ENCODE assay signal across 26 mouse cellular contexts in genomic region chr17:28216791-28217190, GRCm38 (mm10). TPM values are rescaled to one million over a fixed set of nuclear protein-coding genes. Genes with fewer than 3 reads are reported as not detected.
DNase-seq lines count a peak whose midpoint lies in the region; ATAC-seq and TF ChIP-seq lines count a peak whose summit lies in the region.
"Had no signal": no experiment of that assay in that cellular context is flagged by ENCODE, and none has a peak within 500 bp of the region (broad histone marks: within the 10 kb centered on the region; RNA-seq: fewer than 3 reads in every experiment).

No protein-coding gene starts in this region.

- peaks cover 86% of the 10 kb centered on the region for H3K4me1 ChIP-seq in megakaryocyte, embryonic 14.5 days
- H3K4me1 ChIP-seq in ES-Bruce4 (ENCODE audit: control insufficient read depth, insufficient read depth, low read length): peaks cover 7% of the 10 kb centered on the region

- no peaks in the 10 kb centered on the region for H3K27me3 ChIP-seq in megakaryocyte, embryonic 14.5 days (replicated peaks)
- no peaks in the 10 kb centered on the region for H3K27me3 ChIP-seq in ES-Bruce4 (ENCODE audit: control insufficient read depth, insufficient read depth, low read length, poor library complexity, severe bottlenecking)
- H3K27me3 ChIP-seq: Patski had no signal

- no peak overlapping the region for H3K9ac ChIP-seq in ES-Bruce4 (ENCODE audit: low read depth, poor library complexity, severe bottlenecking)
- H3K9ac ChIP-seq: embryonic facial prominence, embryonic 12.5 days; hindbrain, embryonic 14.5 days; kidney, embryonic 15.5 days had no signal

- peaks cover 83% of the 10 kb centered on the region for H3K36me3 ChIP-seq in megakaryocyte, embryonic 14.5 days (replicated peaks; ENCODE audit: low read length)
- no peaks in the 10 kb centered on the region for H3K36me3 ChIP-seq in ES-Bruce4 (ENCODE audit: control insufficient read depth, insufficient read depth, low read length, poor library complexity, severe bottlenecking)
- H3K36me3 ChIP-seq: embryonic facial prominence, embryonic 12.5 days; kidney, embryonic 15.5 days had no signal

- no peaks in the 10 kb centered on the region for H3K9me3 ChIP-seq in megakaryocyte, embryonic 14.5 days
- no peaks in the 10 kb centered on the region for H3K9me3 ChIP-seq in ES-Bruce4 (replicated peaks; ENCODE audit: control insufficient read depth, insufficient read depth, low read length, poor library complexity, severe bottlenecking)
- H3K9me3 ChIP-seq: embryonic facial prominence, embryonic 12.5 days; kidney, embryonic 15.5 days had no signal

- TF ChIP-seq POLR2A in ES-Bruce4 (IDR thresholded peaks at IDR 0.05; ENCODE audit: insufficient read depth, low read length): no peak

- TF ChIP-seq CTCF in ES-Bruce4 (IDR thresholded peaks at IDR 0.05; ENCODE audit: low read depth, low read length): no peak

- no peak for ATAC-seq in megakaryocyte, adult 5-6 weeks (ENCODE audit: poor library complexity, severe bottlenecking)
- ATAC-seq: forebrain, embryonic 14.5 days; midbrain, embryonic 16.5 days; Patski had no signal

- peak overlapping the region; percentile 19; the same call in 1 of the 2 replicates for H3K27ac ChIP-seq in ES-Bruce4 (ENCODE audit: insufficient read depth, low read length)
- H3K27ac ChIP-seq: hindbrain, embryonic 14.5 days had no signal

- no peak for TF ChIP-seq EP300 in ES-Bruce4 (IDR thresholded peaks at IDR 0.05; ENCODE audit: insufficient read depth, low read depth, low read length)

- H3K4me3 ChIP-seq in megakaryocyte, embryonic 14.5 days (replicated peaks): peak overlapping the region; percentile 88
- no peak overlapping the region for H3K4me3 ChIP-seq in ES-Bruce4 (ENCODE audit: low read depth, low read length)
- H3K4me3 ChIP-seq: embryonic facial prominence, embryonic 12.5 days; kidney, embryonic 15.5 days; layer of hippocampus, adult 2 months had no signal

- peak; percentile 57 for DNase-seq in R1 (ENCODE audit: low read depth, low spot score)
- peak; percentile 43 for DNase-seq in naive thymus-derived CD4-positive, alpha-beta T cell, adult 2 months (ENCODE audit: low read depth)
- no peak for DNase-seq in kidney, adult 9 months
- DNase-seq in gastrocnemius, postnatal 36 days: no peak
- DNase-seq: adrenal gland, postnatal 14 days; cerebellum, adult 11-12 months; cerebellum, adult 9-11 months; embryo, embryonic 11 days; gastrocnemius, postnatal 14 days; heart, adult 11 months; heart, postnatal 4 days; kidney, adult 11 months; kidney, postnatal 25 days; lung, postnatal 4 days; right cerebral cortex, postnatal 25 days; thymus, postnatal 4 days had no signal

- intact Hi-C loops in gastrocnemius, postnatal 36 days (cut with DNase I): no loop called here

RNA-seq across cellular contexts. Expression of gene Def6, which starts 9.2 kb away (rescaled TPM):
- 90.3 and 202 TPM in 2 replicates for polyA plus RNA-seq in megakaryocyte, embryonic 14.5 days (2012; ENCODE audit: insufficient read depth, low replicate concordance)
- 35.4 and 40.7 TPM in 2 replicates for total RNA-seq in megakaryocyte, adult 5-6 weeks (2015)
- 91.5 and 92.6 TPM in 2 replicates for total RNA-seq in megakaryocyte, adult 5-6 weeks (2017)
- 28.4 and 30.7 TPM in 2 replicates for polyA plus RNA-seq in ES-Bruce4 (2011; ENCODE audit: insufficient read depth, insufficient read length, low read depth, missing spikeins)
- total RNA-seq in gastrocnemius, postnatal 36 days (2021): 1 to 10 TPM; 1.8 to 2.6 TPM

RNA-seq across cellular contexts. Expression of gene Ppard, which starts 15.7 kb away (rescaled TPM):
- polyA plus RNA-seq in megakaryocyte, embryonic 14.5 days (2012; ENCODE audit: insufficient read depth, low replicate concordance): 132 and 226 TPM in 2 replicates
- total RNA-seq in megakaryocyte, adult 5-6 weeks (2015): 19.5 and 19.6 TPM in 2 replicates
- 4.4 and 8.2 TPM in 2 replicates for total RNA-seq in megakaryocyte, adult 5-6 weeks (2017)
- 24.0 and 25.2 TPM in 2 replicates for polyA plus RNA-seq in ES-Bruce4 (2011; ENCODE audit: insufficient read depth, insufficient read length, low read depth, missing spikeins)
- 10 to 100 TPM; 24.4 to 31.1 TPM for total RNA-seq in gastrocnemius, postnatal 36 days (2021)

RNA-seq across cellular contexts. Expression of gene Zfp523, which starts 39.9 kb away (rescaled TPM):
- 45.0 and 64.1 TPM in 2 replicates for polyA plus RNA-seq in megakaryocyte, embryonic 14.5 days (2012; ENCODE audit: insufficient read depth, low replicate concordance)
- 4.2 and 6.4 TPM in 2 replicates for total RNA-seq in megakaryocyte, adult 5-6 weeks (2015)
- total RNA-seq in megakaryocyte, adult 5-6 weeks (2017): 7.1 and 8.1 TPM in 2 replicates
- 16.6 and 19.5 TPM in 2 replicates for polyA plus RNA-seq in ES-Bruce4 (2011; ENCODE audit: insufficient read depth, insufficient read length, low read depth, missing spikeins)
- 10 to 100 TPM; 12.4 to 16.7 TPM for total RNA-seq in gastrocnemius, postnatal 36 days (2021)

Comparison
In these comparisons a context has a peak if more than half of its experiments do, and no peak if none do; other contexts are left out.
1. DNase-seq: peak in R1 (single experiment) and naive thymus-derived CD4-positive, alpha-beta T cell, adult 2 months (single experiment); none in kidney, adult 9 months (single experiment) and gastrocnemius, postnatal 36 days (0 of 2).
2. RNA of gene Def6, which starts 9.2 kb away (total RNA-seq): 35.4 to 92.6 TPM in megakaryocyte, adult 5-6 weeks; 1.8 to 2.6 TPM in gastrocnemius, postnatal 36 days; every median in the first group is over 10 times any median in the second.